Mouse (Mus musculus) erythroblast, embryonic 14.5 days (primary cell): ENCODE data around the gene Adrb1.

Source experiments
- GATA1 ChIP-seq: IDR thresholded peaks from 2 replicates; pipeline ENCODE4 v1.6.1; 2012; ENCODE audit warnings: low read length, inconsistent platforms, mixed read lengths
- TAL1 ChIP-seq: IDR thresholded peaks from 3 replicates; pipeline ENCODE4 v1.6.1; 2012; ENCODE audit warnings: low read length, inconsistent platforms, mixed read lengths

DNA sequence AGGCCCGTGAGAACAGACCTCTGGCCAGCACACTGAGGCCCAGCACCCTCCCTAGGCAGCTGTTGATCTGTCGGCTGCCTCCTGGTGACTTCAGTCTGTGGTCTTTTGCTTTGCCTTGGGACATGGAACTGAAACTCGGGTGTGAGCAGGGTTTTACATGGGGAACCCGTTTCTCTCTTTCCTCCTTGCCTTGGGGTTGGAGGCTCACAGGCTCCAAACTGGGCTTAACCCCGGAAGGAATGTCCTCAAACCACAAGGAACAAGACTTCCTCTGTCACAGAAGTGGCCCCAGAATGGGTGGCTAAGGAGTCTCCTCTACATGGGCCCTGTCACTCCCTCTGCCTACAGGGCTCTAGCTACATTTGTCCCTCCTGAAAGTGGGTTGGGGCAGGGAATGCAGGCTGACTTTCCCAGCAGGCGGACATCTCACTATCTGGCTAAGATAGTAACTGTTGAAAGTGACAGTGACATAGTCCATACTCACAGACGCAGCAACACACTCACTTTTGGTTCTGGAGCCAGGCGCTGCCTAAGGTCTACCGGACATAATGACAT is 52.5 kb downstream of the Adrb1 start:
- no peak for TF ChIP-seq GATA1
- no peak for TF ChIP-seq TAL1
